In the genomic region with DNA sequence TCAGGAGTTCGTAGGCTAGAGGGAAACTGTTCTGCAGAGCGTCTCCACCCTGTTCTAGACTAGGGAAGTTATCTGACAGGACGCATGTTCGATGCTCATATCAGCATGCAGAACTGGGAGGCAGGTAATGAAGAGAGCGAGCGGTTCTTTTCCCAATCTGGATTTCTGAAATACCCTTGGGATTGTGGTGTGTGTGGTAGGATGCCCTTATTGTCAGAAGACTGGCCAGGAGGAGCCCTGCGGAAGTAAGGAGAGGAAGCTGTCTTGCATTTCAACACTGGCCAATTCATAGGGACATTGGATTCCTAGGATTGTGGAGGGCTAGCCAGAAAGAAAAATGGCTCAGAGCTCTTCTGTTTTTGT, we compare ENCODE assay signal across 13 mouse cellular contexts. TPM values are rescaled to one million over a fixed set of nuclear protein-coding genes. Genes with fewer than 3 reads are reported as not detected.
A peak's percentile ranks its signal among the peaks of the same experiment; 100 is the strongest.
DNase-seq lines count a peak whose midpoint lies in the region; ATAC-seq lines count a peak whose summit lies in the region.
"Had no signal": no experiment of that assay in that cellular context is flagged by ENCODE, and none has a peak within 500 bp of the region (broad histone marks: within the 10 kb centered on the region; RNA-seq: fewer than 3 reads in every experiment).

No protein-coding gene starts in this region.

- no peak for ATAC-seq in forebrain, embryonic 16.5 days
- no peak for ATAC-seq in forebrain, embryonic 13.5 days
- no peak for ATAC-seq in midbrain, embryonic 11.5 days (ENCODE audit: low FRiP score)
- ATAC-seq in kidney, embryonic 14.5 days (ENCODE audit: low FRiP score, low TSS enrichment): no peak
- ATAC-seq: intestine, postnatal 0 days had no signal

- H3K27me3 ChIP-seq in forebrain, embryonic 10.5 days (ENCODE audit: poor library complexity, severe bottlenecking): peaks cover 100% of the 10 kb centered on the region
- H3K27me3 ChIP-seq in forebrain, embryonic 16.5 days (replicated peaks; ENCODE audit: control insufficient read depth, insufficient read depth, low read length): peaks cover 72% of the 10 kb centered on the region
- peaks cover 94% of the 10 kb centered on the region for H3K27me3 ChIP-seq in forebrain, embryonic 13.5 days
- H3K27me3 ChIP-seq in midbrain, embryonic 11.5 days (ENCODE audit: control insufficient read depth, insufficient read depth, low read length): peaks cover 82% of the 10 kb centered on the region
- H3K27me3 ChIP-seq in kidney, embryonic 14.5 days (ENCODE audit: control insufficient read depth, insufficient read depth, low read length): peaks cover 87% of the 10 kb centered on the region

- H3K4me1 ChIP-seq in forebrain, embryonic 10.5 days: peaks cover 43% of the 10 kb centered on the region
- H3K4me1 ChIP-seq in forebrain, embryonic 16.5 days (replicated peaks; ENCODE audit: control insufficient read depth, insufficient read depth, low read length): peaks cover 19% of the 10 kb centered on the region
- peaks cover 23% of the 10 kb centered on the region for H3K4me1 ChIP-seq in forebrain, embryonic 13.5 days
- H3K4me1 ChIP-seq in midbrain, embryonic 11.5 days (ENCODE audit: control insufficient read depth, insufficient read depth, low read length): peaks cover 11% of the 10 kb centered on the region
- peaks cover 11% of the 10 kb centered on the region; the same call in 1 of the 2 replicates for H3K4me1 ChIP-seq in kidney, embryonic 14.5 days (ENCODE audit: control insufficient read depth, insufficient read depth, low read length)

- 2% methylated on average over 7 of the region's 7 CpGs for WGBS in forebrain, embryonic 10.5 days
- under 1% methylated on average over 7 of the region's 7 CpGs for WGBS in forebrain, embryonic 16.5 days
- WGBS in forebrain, embryonic 13.5 days: under 1% methylated on average over 7 of the region's 7 CpGs
- WGBS in midbrain, embryonic 11.5 days: 0% methylated on average over 7 of the region's 7 CpGs
- 1% methylated on average over 7 of the region's 7 CpGs for WGBS in kidney, embryonic 14.5 days

- 0 out of 2 replicates have a peak overlapping the region, but pooled peaks have one; percentile 20 for H3K27ac ChIP-seq in forebrain, embryonic 10.5 days
- no peak overlapping the region for H3K27ac ChIP-seq in forebrain, embryonic 16.5 days (ENCODE audit: low read length)
- no peak overlapping the region for H3K27ac ChIP-seq in forebrain, embryonic 13.5 days
- peak overlapping the region; percentile 1; the same call in 1 of the 2 replicates for H3K27ac ChIP-seq in midbrain, embryonic 11.5 days (ENCODE audit: low read depth, low read length)
- no peak overlapping the region for H3K27ac ChIP-seq in kidney, embryonic 14.5 days (ENCODE audit: low read depth, low read length)
- H3K27ac ChIP-seq: embryonic facial prominence, embryonic 12.5 days had no signal

- DNase-seq in forebrain, embryonic 10.5 days (ENCODE audit: extremely low spot score, low spot score): peak; percentile 40
- DNase-seq in ES-CJ7 (ENCODE audit: low read depth, low spot score): peak; percentile 26
- peak; percentile 96 for DNase-seq in midbrain, embryonic 11.5 days (ENCODE audit: low spot score, missing footprints)
- DNase-seq in urinary bladder, adult 18-20 months (ENCODE audit: low spot score in 2 of 2): no peak
- DNase-seq in cerebellum, adult 9-10 months: no peak
- DNase-seq: lung, postnatal 4 days had no signal

- H3K36me3 ChIP-seq in forebrain, embryonic 10.5 days (replicated peaks): no peaks in the 10 kb centered on the region
- H3K36me3 ChIP-seq in forebrain, embryonic 16.5 days (ENCODE audit: control insufficient read depth, insufficient read depth): no peaks in the 10 kb centered on the region
- no peaks in the 10 kb centered on the region for H3K36me3 ChIP-seq in forebrain, embryonic 13.5 days (ENCODE audit: poor library complexity, severe bottlenecking)
- H3K36me3 ChIP-seq in midbrain, embryonic 11.5 days (ENCODE audit: control insufficient read depth, insufficient read depth, low read length): no peaks in the 10 kb centered on the region
- no peaks in the 10 kb centered on the region for H3K36me3 ChIP-seq in kidney, embryonic 14.5 days (ENCODE audit: control insufficient read depth, insufficient read depth, low read length)
- H3K36me3 ChIP-seq: embryonic facial prominence, embryonic 12.5 days; heart, embryonic 12.5 days had no signal

- H3K9ac ChIP-seq in forebrain, embryonic 16.5 days (replicated peaks; ENCODE audit: low read depth, low read length): no peak overlapping the region
- H3K9ac ChIP-seq in forebrain, embryonic 13.5 days: no peak overlapping the region
- H3K9ac ChIP-seq in midbrain, embryonic 11.5 days (ENCODE audit: low read length): 0 out of 2 replicates have a peak overlapping the region, but pooled peaks have one; percentile 7
- H3K9ac ChIP-seq in kidney, embryonic 14.5 days (ENCODE audit: low read depth, low read length): no peak overlapping the region
- H3K9ac ChIP-seq: embryonic facial prominence, embryonic 12.5 days; heart, embryonic 12.5 days had no signal

- H3K9me3 ChIP-seq in forebrain, embryonic 10.5 days: no peaks in the 10 kb centered on the region
- H3K9me3 ChIP-seq in forebrain, embryonic 16.5 days (ENCODE audit: control insufficient read depth, low read length): no peaks in the 10 kb centered on the region
- no peaks in the 10 kb centered on the region for H3K9me3 ChIP-seq in forebrain, embryonic 13.5 days (replicated peaks)
- no peaks in the 10 kb centered on the region for H3K9me3 ChIP-seq in midbrain, embryonic 11.5 days (ENCODE audit: control insufficient read depth, low read length)
- H3K9me3 ChIP-seq in kidney, embryonic 14.5 days (ENCODE audit: control insufficient read depth, low read length): no peaks in the 10 kb centered on the region
- H3K9me3 ChIP-seq: embryonic facial prominence, embryonic 12.5 days; heart, embryonic 12.5 days had no signal

- no peak overlapping the region for H3K4me2 ChIP-seq in forebrain, embryonic 16.5 days (ENCODE audit: low read length)
- H3K4me2 ChIP-seq in forebrain, embryonic 13.5 days: peak overlapping the region; percentile 37; the same call in 1 of the 2 replicates
- H3K4me2 ChIP-seq in midbrain, embryonic 11.5 days: peak overlapping the region; percentile 31; the same call in 1 of the 2 replicates
- no peak overlapping the region for H3K4me2 ChIP-seq in kidney, embryonic 14.5 days (replicated peaks; ENCODE audit: low read depth, low read length)

- H3K4me3 ChIP-seq in forebrain, embryonic 10.5 days: peak overlapping the region; percentile 56
- no peak overlapping the region for H3K4me3 ChIP-seq in forebrain, embryonic 16.5 days (replicated peaks; ENCODE audit: low read length)
- peak overlapping the region; percentile 17 for H3K4me3 ChIP-seq in forebrain, embryonic 13.5 days
- peak overlapping the region; percentile 49 for H3K4me3 ChIP-seq in midbrain, embryonic 11.5 days (ENCODE audit: low read depth, low read length)
- no peak overlapping the region for H3K4me3 ChIP-seq in kidney, embryonic 14.5 days (ENCODE audit: low read length)

RNA-seq across cellular contexts. Expression of gene Lmx1a, which starts 3.6 kb away (rescaled TPM):
- 5.4 and 6.3 TPM in 2 replicates for polyA plus RNA-seq in forebrain, embryonic 10.5 days (2016; fragmentation: Nextera tagmentation; extraction: Ambion mirVana)
- polyA plus RNA-seq in forebrain, embryonic 16.5 days (2015; fragmentation: Nextera tagmentation; extraction: Ambion mirVana): 1.5 TPM in 2 replicates
- polyA plus RNA-seq in forebrain, embryonic 13.5 days (2015; fragmentation: Nextera tagmentation; extraction: Ambion mirVana): 2.5 and 9.2 TPM in 2 replicates
- polyA plus RNA-seq in midbrain, embryonic 11.5 days (2014; fragmentation: Nextera tagmentation; extraction: Ambion mirVana): 16.5 and 18.7 TPM in 2 replicates
- 0.06 TPM in 1 of 2 replicates, not detected in the other for polyA plus RNA-seq in kidney, embryonic 14.5 days (2014; fragmentation: Nextera tagmentation; extraction: Ambion mirVana)
- polyA plus RNA-seq: liver, adult 2 months had no signal

Comparison
In these comparisons a context has a peak if more than half of its experiments do, and no peak if none do; other contexts are left out.
1. H3K27ac ChIP-seq: peak in forebrain, embryonic 10.5 days (single experiment) and midbrain, embryonic 11.5 days (single experiment); none in forebrain, embryonic 16.5 days (single experiment), forebrain, embryonic 13.5 days (single experiment) and kidney, embryonic 14.5 days (single experiment).
2. H3K4me3 ChIP-seq: peak in forebrain, embryonic 10.5 days (single experiment), forebrain, embryonic 13.5 days (single experiment) and midbrain, embryonic 11.5 days (single experiment); none in forebrain, embryonic 16.5 days (single experiment) and kidney, embryonic 14.5 days (single experiment).
3. H3K4me2 ChIP-seq: peak in forebrain, embryonic 13.5 days (single experiment) and midbrain, embryonic 11.5 days (single experiment); none in forebrain, embryonic 16.5 days (single experiment) and kidney, embryonic 14.5 days (single experiment).
4. DNase-seq: peak in forebrain, embryonic 10.5 days (single experiment), ES-CJ7 (single experiment) and midbrain, embryonic 11.5 days (single experiment); none in urinary bladder, adult 18-20 months (0 of 2) and cerebellum, adult 9-10 months (single experiment).